Mouse (Mus musculus) kidney, adult 2 months (tissue): ENCODE data around the gene Plaur.

Experiments
- CTCF ChIP-seq: fragments of 200-500 bp; conservative IDR thresholded peaks from 2 replicates; pipeline ENCODE4 v1.5.1; 2011; ENCODE audit warnings: low read depth, mild to moderate bottlenecking, control low read depth, low read length, moderate library complexity, mixed read lengths; ENCODE audit not compliant: insufficient read depth, insufficient read length
- POLR2A ChIP-seq: fragments of 200-500 bp; IDR thresholded peaks from one replicate; pipeline ENCODE4 v1.6.1; 2011; ENCODE audit warnings: low read depth, low read length, control low read depth

GRCm38 (mm10) chr7:24454199-24454598, 8.1 kb upstream of the Plaur start:
- no peak for TF ChIP-seq CTCF
- TF ChIP-seq POLR2A = no peak
